In the genomic region with DNA sequence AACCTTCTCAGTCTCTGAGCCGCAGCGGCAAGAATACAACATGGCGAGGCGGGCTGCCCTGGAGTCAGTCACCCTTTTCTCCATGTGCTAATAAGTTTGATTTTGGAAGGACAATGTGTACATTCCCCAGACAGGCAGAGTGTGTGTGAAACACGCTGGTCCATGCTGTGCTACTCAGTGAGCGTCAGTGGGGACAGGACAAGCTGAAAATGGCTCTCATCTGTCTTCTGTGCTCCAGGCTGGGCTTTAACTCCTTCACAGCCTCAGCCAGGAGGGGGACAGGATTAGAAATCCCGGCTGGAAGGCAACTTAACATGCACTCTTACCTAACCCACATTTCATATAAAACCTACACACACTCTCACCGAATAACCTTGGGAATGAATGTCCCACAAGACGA, we compare ENCODE assay signal across 12 mouse cellular contexts.
DNase-seq lines count a peak whose midpoint lies in the region; ATAC-seq and TF ChIP-seq lines count a peak whose summit lies in the region.
"Had no signal": no experiment of that assay in that cellular context is flagged by ENCODE, and none has a peak within 500 bp of the region (broad histone marks: within the 10 kb centered on the region; RNA-seq: fewer than 3 reads in every experiment).

No protein-coding gene starts in this region.

- H3K9me3 ChIP-seq in stomach, embryonic 15.5 days, result no peaks in the 10 kb centered on the region
- H3K9me3 ChIP-seq in stomach, postnatal 0 days (ENCODE audit: control insufficient read depth, low read length), result no peaks in the 10 kb centered on the region
- no peaks in the 10 kb centered on the region for H3K9me3 ChIP-seq in forebrain, embryonic 14.5 days (replicated peaks; ENCODE audit: control insufficient read depth, low read length)
- no peaks in the 10 kb centered on the region for H3K9me3 ChIP-seq in midbrain, embryonic 10.5 days (replicated peaks)
- H3K9me3 ChIP-seq in stomach, embryonic 16.5 days (replicated peaks; ENCODE audit: control insufficient read depth, low read length), result no peaks in the 10 kb centered on the region
- H3K9me3 ChIP-seq: G1E had no signal

- no peak for DNase-seq in stomach, postnatal 0 days (ENCODE audit: low spot score)
- peak; percentile 82 for DNase-seq in forebrain, embryonic 14.5 days (ENCODE audit: low spot score)
- peak; percentile 71 for DNase-seq in midbrain, embryonic 10.5 days (ENCODE audit: low spot score)
- DNase-seq in lung, postnatal 4 days, result no peak
- no peak for DNase-seq in spleen, postnatal 10 days (ENCODE audit: low spot score in 2 of 2)
- DNase-seq: gastrocnemius, adult 2 months; spleen, adult 18-20 months had no signal

- 0 out of 2 replicates have a peak overlapping the region, but pooled peaks have one; percentile 4 for H3K4me2 ChIP-seq in stomach, embryonic 15.5 days
- H3K4me2 ChIP-seq in stomach, postnatal 0 days (replicated peaks; ENCODE audit: low read depth), result no peak overlapping the region
- H3K4me2 ChIP-seq in forebrain, embryonic 14.5 days (ENCODE audit: low read length), result peak overlapping the region; percentile 43
- 0 out of 2 replicates have a peak overlapping the region, but pooled peaks have one; percentile 29 for H3K4me2 ChIP-seq in stomach, embryonic 16.5 days (ENCODE audit: low read depth, low read length)

- H3K27me3 ChIP-seq in stomach, embryonic 15.5 days (replicated peaks), result no peaks in the 10 kb centered on the region
- H3K27me3 ChIP-seq in stomach, postnatal 0 days (ENCODE audit: control insufficient read depth, insufficient read depth, low read length), result no peaks in the 10 kb centered on the region
- no peaks in the 10 kb centered on the region for H3K27me3 ChIP-seq in forebrain, embryonic 14.5 days (replicated peaks; ENCODE audit: control insufficient read depth, insufficient read depth, low read length)
- no peaks in the 10 kb centered on the region for H3K27me3 ChIP-seq in midbrain, embryonic 10.5 days (ENCODE audit: low read depth, poor library complexity, severe bottlenecking)
- no peaks in the 10 kb centered on the region for H3K27me3 ChIP-seq in stomach, embryonic 16.5 days (ENCODE audit: control insufficient read depth, insufficient read depth, low read length)

- H3K9ac ChIP-seq in stomach, embryonic 15.5 days, result no peak overlapping the region
- no peak overlapping the region for H3K9ac ChIP-seq in stomach, postnatal 0 days (ENCODE audit: low read length)
- peak overlapping the region; percentile 53; the same call in 1 of the 2 replicates for H3K9ac ChIP-seq in forebrain, embryonic 14.5 days (ENCODE audit: low read length)
- no peak overlapping the region for H3K9ac ChIP-seq in stomach, embryonic 16.5 days (ENCODE audit: low read length)

- WGBS in stomach, embryonic 15.5 days, result 57% methylated on average over 9 of the region's 9 CpGs
- WGBS in stomach, postnatal 0 days, result 65% methylated on average over 9 of the region's 9 CpGs
- 12% methylated on average over 9 of the region's 9 CpGs for WGBS in forebrain, embryonic 14.5 days
- 26% methylated on average over 9 of the region's 9 CpGs for WGBS in midbrain, embryonic 10.5 days
- WGBS in stomach, embryonic 16.5 days, result 55% methylated on average over 9 of the region's 9 CpGs

- no peaks in the 10 kb centered on the region for H3K36me3 ChIP-seq in stomach, embryonic 15.5 days
- no peaks in the 10 kb centered on the region for H3K36me3 ChIP-seq in stomach, postnatal 0 days (ENCODE audit: control insufficient read depth, insufficient read depth, low read length)
- no peaks in the 10 kb centered on the region for H3K36me3 ChIP-seq in forebrain, embryonic 14.5 days (ENCODE audit: control insufficient read depth, insufficient read depth, low read length)
- H3K36me3 ChIP-seq in midbrain, embryonic 10.5 days, result no peaks in the 10 kb centered on the region
- H3K36me3 ChIP-seq in stomach, embryonic 16.5 days (ENCODE audit: control insufficient read depth, insufficient read depth, low read length), result no peaks in the 10 kb centered on the region

- no peak overlapping the region for H3K27ac ChIP-seq in stomach, embryonic 15.5 days
- H3K27ac ChIP-seq in stomach, postnatal 0 days (replicated peaks), result no peak overlapping the region
- peak overlapping the region; percentile 92 for H3K27ac ChIP-seq in forebrain, embryonic 14.5 days (ENCODE audit: low read depth, low read length)
- peak overlapping the region; percentile 82 for H3K27ac ChIP-seq in midbrain, embryonic 10.5 days (replicated peaks)
- H3K27ac ChIP-seq in stomach, embryonic 16.5 days (ENCODE audit: low read length), result no peak overlapping the region
- H3K27ac ChIP-seq: gastrocnemius, adult 2 months had no signal

- H3K4me3 ChIP-seq in stomach, embryonic 15.5 days (replicated peaks), result no peak overlapping the region
- no peak overlapping the region for H3K4me3 ChIP-seq in stomach, postnatal 0 days (ENCODE audit: low read depth, low read length)
- 0 out of 2 replicates have a peak overlapping the region, but pooled peaks have one; percentile 8 for H3K4me3 ChIP-seq in forebrain, embryonic 14.5 days (ENCODE audit: low read depth, low read length)
- H3K4me3 ChIP-seq in midbrain, embryonic 10.5 days, result peak overlapping the region; percentile 1; the same call in 1 of the 2 replicates
- no peak overlapping the region for H3K4me3 ChIP-seq in stomach, embryonic 16.5 days (replicated peaks; ENCODE audit: low read length)
- H3K4me3 ChIP-seq: gastrocnemius, adult 2 months had no signal

- no peaks in the 10 kb centered on the region for H3K4me1 ChIP-seq in stomach, embryonic 15.5 days
- no peaks in the 10 kb centered on the region for H3K4me1 ChIP-seq in stomach, postnatal 0 days (replicated peaks; ENCODE audit: control insufficient read depth, insufficient read depth)
- peaks cover 40% of the 10 kb centered on the region for H3K4me1 ChIP-seq in forebrain, embryonic 14.5 days (ENCODE audit: control insufficient read depth, insufficient read depth, low read length)
- H3K4me1 ChIP-seq in midbrain, embryonic 10.5 days, result peaks cover 66% of the 10 kb centered on the region
- 0 out of 2 replicates have a peak, but pooled peaks cover 3% of the 10 kb centered on the region for H3K4me1 ChIP-seq in stomach, embryonic 16.5 days (ENCODE audit: control insufficient read depth, insufficient read depth, low read length)

- no peak for TF ChIP-seq CTCF in stomach, postnatal 0 days (IDR thresholded peaks at IDR 0.05; ENCODE audit: low read depth)

- TF ChIP-seq EP300 in stomach, postnatal 0 days (optimal IDR thresholded peaks at IDR 0.05), result no peak

- ATAC-seq in stomach, embryonic 15.5 days (ENCODE audit: insufficient read depth, low FRiP score, low read depth), result no peak
- ATAC-seq in stomach, postnatal 0 days (ENCODE audit: low FRiP score, low TSS enrichment), result no peak
- ATAC-seq in forebrain, embryonic 14.5 days, result peak; percentile 64
- no peak for ATAC-seq in stomach, embryonic 16.5 days (ENCODE audit: insufficient read depth, low FRiP score)
- no peak for ATAC-seq in monocyte, adult 5-6 weeks (replicated peaks; ENCODE audit: insufficient number of reproducible peaks, low FRiP score, low TSS enrichment, poor library complexity, severe bottlenecking)
- ATAC-seq: inflammation-experienced regulatory T-cells, adult 6 months had no signal

Comparison
In these comparisons a context has a peak if more than half of its experiments do, and no peak if none do; other contexts are left out.
1. H3K27ac ChIP-seq: peak in forebrain, embryonic 14.5 days (single experiment) and midbrain, embryonic 10.5 days (single experiment); none in stomach, embryonic 15.5 days (single experiment), stomach, postnatal 0 days (single experiment) and stomach, embryonic 16.5 days (single experiment).
2. H3K4me3 ChIP-seq: peak in forebrain, embryonic 14.5 days (single experiment) and midbrain, embryonic 10.5 days (single experiment); none in stomach, embryonic 15.5 days (single experiment), stomach, postnatal 0 days (single experiment) and stomach, embryonic 16.5 days (single experiment).
3. DNase-seq: peak in forebrain, embryonic 14.5 days (single experiment) and midbrain, embryonic 10.5 days (single experiment); none in stomach, postnatal 0 days (single experiment), lung, postnatal 4 days (0 of 2) and spleen, postnatal 10 days (0 of 2).